Mouse (Mus musculus) frontal cortex, postnatal 36 days (tissue): ENCODE results near the gene Hjurp.
"Not testable (repeated sequence)": the region's sequence is repeated elsewhere in the genome, so short reads cannot be mapped to it uniquely, and the experiment has no call there.

ENCODE experiments used
- DNase-seq, 2 experiments: peaks; one replicate each; pipeline ENCODE4 v3.0.0; 2022; ENCODE audit warnings: low spot score in 2 of 2

The Hjurp gene

DNA sequence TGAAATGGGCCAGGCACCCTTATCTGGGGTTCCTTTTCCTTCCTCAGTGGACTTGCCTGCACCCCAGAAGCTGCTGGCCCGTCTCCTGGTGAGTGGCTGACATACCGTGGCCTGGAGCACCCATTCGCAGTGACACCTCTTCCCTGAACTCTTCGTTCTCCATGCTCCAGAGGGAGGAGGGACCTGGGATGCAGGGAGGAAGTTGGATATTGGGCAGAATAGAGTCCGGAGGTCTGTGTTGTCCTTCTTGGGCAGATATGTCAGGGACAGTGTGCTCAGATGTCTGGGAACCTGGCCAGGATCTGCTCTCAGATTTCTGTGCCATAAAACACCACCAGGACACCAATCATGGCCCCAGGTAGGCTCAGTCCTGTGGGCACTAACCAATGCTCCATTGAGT lies 37.4 kb downstream of the Hjurp start:
- DNase-seq, result no peak

DNA sequence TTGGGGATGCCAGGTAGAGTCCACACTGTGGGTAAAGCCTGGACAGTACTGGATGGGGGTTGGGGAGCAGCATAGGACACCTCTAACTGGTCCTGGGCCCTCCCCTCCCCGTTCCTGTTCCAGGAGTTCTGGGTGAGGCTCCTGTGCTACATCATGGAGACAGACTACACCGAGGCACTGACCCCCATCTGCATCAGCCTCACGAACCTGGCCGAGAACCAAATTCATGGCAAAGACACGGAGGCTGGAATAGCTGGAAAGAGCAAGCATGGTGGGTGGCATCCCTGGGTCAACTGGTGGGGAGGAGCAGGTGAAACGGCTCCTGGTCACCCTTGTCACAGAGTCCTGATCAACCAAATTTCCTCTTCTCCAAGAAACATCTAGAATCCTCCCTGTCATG lies 38.7 kb downstream of the Hjurp start:
- DNase-seq, result no peak

DNA sequence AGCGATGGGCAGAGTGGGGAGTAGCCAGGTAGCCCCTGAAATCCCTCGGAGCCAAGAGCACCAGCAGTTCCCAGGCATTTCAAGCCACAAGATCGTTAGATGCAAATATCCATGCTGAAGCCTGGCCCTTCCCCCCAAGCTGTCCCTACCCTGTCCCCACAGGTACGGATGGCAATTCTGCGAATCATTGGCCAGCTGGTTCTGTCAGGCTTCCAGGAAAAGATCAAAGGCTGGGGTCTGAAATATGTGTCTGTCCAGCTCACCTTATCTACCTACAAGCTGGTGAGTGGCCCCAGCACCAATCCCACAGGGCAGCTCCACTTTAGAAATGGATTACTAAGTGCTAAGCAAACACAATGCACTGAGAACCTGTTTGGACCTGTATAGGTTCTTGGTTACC lies 40.1 kb downstream of the Hjurp start:
- DNase-seq, result no peak

DNA sequence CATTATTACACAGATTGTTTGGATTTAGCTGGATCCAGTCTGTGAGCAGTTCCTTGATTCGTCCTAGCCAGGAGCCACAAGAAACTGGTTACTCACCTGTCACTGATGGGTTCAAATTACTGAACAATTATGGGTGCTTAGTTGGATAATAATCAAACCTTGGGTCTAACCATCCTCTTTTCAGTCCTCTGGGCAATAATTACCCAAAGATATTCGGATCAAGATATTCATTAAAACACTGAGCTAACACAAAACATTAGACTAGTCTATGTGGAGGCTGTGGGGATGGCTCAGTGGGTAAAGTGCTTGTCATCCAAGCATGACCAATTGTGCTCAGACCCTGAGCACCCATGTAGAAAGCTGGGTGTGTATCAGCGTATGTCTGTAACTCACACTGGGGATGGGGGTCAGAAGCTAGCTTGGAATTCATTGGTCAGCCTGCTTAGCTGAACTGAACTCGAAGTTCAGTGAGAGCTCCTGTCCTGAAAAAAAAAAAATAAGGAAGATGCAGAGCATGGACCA lies 41.5 kb downstream of the Hjurp start:
- DNase-seq, result no peak

DNA sequence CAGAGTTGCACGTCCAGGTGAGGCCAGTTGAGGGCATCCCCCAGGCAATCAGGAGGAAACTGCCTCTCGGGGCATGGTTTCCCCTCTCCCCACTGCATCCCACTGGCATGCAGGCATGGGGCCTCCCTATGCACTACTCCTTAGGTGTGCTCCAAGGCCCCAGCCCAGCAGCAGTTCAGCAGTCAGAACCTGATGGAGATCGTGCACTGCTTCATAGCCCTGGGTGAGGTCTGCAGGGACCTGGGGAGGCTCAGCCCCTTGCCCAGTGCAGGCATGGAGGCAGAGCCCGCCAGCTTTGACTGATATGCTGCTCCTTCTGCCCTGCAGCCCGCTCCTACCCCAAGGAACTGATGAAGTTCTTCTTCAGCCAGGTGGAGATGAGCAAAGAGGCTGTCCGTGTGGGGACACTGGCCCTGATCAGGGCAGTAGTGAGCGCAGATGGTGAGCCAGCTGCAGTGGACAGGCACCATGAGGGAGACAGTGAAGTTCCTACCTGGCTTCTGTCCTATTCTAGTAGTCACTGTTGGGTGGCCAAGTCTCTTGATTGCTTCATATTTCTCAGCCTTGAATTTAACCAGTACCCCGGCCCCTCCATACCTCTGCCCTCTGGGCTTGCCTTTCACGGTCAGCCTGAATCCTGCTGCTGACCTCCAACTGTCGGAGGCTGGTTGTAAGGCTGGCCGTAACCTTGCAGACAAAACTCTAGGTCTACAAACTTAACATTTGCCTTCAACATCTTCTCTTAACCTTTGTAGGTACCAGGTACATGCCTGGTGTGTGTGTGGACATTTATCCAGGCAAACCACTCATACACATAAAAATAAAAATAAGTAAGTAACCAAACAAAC lies 42.2 kb downstream of the Hjurp start:
- no peak for DNase-seq

DNA sequence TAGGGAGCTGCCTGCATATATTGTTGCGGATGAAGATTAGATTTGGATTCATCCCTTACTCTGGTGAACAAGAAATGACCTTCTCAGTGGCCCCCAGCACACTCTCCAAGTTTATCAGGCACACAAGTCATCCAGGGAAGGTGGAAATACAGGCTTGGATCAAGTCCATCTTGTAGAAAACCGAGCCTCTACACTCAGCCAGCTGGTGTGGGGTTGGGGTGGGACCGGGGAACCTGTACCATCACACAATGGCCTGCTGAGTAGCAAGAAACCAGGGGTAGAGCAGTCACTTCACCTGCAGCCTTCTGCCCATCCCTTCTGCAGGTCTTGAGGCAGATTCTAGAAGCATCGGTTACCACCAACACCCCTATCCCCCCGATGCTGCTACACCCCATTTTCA lies 42.8 kb downstream of the Hjurp start:
- DNase-seq, result no peak

DNA sequence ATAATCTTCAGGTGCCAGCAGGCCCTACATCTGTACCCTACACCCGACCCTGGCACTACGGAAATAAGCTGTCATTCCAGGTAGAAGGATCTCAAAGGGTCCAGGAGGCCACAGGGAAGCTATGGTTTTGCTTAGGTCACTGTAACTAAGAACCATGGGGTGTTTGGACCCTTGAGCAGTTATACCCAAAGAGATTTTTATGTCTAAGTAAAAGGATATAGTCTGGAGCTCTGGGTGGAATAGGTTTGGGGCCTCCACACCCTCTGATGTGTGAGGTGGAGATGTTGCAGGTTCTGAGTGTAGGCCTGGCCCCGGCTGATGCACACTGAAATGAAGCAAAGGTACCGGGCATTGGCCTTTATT lies 43.2 kb downstream of the Hjurp start:
- no peak for DNase-seq

DNA sequence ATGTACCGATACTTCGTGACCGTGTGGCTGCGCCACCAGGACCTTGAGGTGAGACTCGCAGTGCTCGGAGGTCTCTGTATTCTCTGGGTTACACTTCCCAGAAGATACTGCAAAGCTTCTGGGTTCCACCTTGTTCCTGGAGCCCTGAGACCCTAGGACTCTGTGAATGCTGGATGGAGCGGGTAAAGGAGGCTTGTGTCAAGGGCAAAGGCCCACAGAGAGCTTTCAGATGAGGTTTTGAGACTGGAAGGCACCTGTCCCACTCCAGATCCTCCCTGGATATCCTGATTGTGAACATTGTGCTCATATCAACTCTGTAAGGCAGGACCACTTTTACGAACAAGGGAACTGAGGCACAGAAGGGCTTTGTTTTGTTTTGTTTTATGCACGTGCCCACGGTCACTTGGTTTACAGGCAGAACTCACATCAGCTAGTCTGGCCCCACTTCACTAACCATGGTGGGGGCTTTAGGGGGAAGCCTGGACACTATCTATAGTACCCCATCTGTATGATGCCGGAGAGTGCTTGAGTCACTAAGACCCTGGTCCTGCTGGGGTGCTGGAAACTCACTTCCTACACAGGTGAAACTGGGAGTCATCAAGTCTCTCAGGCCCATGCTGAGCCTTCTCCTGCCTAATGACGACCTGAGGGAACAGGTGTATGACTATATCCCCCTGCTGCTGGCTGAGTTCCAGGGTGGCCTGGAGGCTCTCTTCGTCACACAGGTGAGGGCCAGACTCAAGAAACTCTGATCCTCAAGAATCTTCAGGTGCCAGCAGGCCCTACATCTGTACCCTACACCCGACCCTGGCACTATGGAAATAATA lies 43.8 kb downstream of the Hjurp start:
- DNase-seq, result no peak

DNA sequence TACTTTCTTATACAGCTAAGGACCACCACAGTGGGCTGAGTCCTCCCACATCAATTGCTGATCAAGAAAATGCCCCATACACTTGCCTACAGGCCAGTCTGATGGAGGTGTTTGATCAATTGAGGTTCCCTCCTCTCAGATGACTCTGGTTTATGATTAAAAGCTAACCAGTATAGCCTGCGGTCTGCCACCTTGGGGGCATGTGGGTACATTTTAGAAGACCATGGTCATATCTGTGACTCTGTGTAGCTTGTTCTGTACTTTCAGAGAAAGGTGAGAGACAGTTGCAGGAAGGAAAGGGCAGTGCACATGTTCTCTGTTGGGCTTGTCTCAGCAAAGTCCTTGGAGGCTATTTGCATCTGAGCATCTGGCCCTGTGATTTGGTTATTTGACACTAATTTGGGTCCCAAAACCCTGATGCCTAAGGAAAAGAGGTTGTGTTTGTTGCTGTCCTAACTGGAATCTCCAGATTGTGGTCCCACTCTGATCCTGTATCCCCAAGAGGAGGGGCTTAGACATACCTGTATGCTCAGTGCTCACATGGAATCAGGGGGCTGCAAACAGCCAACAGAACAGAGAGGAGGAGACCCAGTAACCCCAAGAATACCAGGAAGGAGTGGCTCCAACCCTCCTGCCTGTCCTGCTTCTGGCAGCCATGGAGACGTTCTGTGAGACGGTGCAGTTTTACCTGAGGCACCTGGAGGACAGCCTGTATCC lies 44.6 kb downstream of the Hjurp start:
- DNase-seq, result no peak

DNA sequence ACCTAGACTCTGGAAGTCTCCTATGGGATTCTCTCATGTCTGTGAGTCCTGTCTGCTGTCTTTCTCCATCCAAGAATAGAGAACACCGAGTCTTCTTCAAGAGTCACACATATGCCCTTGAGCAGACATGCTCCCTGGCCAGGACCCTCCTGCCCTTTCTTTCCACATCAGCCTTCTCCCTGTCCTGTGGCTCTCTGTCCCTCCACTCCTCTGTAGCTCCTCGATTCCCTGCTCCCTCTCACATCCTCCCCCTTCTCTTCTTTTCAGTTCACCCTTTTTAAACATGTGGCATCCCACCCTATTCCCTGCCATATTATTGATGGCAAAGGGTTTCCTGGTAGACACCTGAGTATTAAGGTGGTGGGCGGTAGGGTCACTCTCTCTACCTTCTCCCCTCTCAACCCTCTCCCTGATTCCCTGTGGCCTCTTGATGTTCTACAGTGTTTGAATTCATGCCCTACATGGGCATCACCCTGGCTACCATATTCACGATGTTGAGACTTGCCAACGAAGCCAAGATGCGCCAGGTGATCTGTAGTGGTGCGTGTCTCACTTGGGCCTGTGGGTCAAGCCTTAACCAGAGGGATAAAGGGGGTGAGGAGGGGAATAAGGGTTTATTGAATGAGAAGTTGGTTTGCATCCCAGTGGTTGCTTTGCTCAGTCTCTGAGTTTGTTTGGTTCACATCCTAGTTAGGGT lies 45.5 kb downstream of the Hjurp start:
- DNase-seq, result no peak

DNA sequence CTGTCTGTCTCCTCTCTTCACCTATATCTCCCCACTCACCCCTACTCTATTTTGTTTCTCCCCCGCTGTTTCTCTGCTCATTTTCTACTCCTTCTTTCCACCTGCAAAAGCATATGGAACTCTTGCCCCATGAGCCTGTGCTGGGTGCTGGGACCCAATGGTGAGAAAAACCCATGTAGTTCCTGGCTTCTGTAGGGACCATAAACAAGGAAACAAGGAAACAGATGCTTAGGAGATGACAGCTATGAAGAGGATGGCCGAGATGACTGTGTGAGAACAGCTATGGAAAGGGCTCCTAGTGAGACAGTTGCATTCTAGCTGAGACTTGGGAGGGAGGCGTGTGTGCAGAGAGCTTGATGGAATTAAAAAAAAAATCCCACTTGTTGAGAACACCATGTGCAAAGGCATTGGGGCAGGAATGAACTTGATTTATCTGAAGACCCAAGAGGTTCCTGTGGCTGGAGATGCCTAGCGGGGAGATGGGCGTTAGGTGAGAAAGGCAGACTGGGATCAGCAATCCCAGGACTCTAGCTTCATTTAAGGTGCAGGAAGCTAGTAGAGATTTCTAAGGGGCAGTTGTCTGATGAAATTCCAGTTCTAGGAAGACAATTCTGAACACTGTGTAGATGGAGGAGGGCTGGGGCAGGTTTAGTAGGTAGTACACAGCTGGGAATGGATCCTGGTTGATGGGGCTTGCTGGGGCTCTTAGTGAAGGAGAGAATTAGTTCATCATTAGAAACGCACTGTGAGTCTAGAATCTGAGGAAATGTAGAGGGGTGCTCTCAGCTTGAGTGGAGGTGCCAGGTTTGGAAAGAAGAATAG lies 46.2 kb downstream of the Hjurp start:
- no peak for DNase-seq

DNA sequence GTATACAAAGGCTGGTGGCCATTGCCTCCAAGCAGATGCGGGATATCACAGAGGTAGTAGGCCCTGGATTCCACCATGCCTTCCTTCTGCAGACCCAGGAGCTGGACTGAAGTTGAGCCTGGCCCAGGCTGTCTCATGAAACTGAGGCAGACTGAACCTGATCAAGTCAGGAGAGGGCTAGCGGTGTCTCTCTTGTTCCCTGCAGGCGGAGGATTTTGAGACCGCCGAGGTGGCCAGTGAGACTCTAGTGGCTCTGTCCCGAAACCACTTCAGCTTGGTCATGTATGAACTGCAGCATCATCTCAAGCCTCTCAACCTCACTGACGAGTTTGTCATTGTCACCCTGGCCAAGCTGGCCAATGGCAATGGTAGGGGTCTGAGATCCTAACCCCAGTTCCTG lies 47.0 kb downstream of the Hjurp start:
- no peak for DNase-seq

DNA sequence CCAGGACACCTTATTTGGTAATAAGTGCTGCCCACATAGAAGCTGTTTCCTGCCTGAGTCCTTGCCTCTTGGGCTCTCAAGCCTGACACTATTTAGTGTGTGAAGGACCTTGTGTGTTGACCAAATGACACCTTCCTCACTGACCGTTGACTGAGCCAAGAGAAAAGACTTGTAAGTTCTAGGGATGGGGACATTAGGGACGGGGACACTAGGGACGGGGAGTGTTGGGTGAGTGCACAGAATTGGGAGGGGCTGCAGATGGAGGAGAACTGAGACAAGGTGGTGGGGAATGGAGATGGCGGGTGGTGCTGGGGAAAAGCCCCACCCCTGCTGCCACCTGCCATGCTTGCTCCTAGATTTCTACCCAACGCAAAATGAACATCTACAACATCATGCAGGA lies 47.4 kb downstream of the Hjurp start:
- no peak for DNase-seq

DNA sequence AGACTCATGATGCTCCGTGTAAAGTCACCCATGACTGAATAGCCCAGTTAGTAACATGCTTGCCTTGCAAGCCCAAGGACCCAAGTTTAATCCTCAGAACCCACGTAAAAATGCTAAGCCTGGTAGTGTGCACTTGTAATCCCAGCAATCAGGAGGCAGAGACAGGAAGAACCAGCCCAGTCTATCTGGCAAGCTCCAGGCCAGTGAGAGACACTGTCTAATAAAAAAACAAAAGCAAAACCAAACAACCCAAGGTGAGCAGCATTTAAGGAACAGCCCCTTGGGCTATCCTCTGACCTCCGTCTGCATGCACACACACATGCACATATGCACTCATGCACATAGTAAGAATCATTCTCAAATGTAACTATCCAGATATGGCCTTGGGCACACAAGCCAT lies 47.9 kb downstream of the Hjurp start:
- no peak for DNase-seq

DNA sequence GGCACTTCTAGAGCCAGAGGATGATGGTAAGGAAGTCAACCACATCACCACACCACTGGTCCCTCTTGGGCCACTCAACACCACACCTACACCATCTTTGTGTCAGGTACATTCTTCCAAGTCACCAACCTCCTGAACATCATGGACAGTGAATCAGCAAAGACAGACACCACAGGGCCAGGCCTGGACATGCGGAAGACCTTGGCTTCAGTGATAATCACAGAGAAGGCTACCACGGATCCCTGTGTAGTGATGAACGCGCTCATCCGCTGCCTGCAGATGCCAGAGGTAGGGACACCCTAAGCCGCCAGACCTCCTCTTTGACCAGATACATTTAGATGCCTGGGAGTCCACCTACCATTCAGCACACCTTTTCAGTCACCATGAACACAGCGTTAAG lies 49.3 kb downstream of the Hjurp start:
- no peak for DNase-seq

DNA sequence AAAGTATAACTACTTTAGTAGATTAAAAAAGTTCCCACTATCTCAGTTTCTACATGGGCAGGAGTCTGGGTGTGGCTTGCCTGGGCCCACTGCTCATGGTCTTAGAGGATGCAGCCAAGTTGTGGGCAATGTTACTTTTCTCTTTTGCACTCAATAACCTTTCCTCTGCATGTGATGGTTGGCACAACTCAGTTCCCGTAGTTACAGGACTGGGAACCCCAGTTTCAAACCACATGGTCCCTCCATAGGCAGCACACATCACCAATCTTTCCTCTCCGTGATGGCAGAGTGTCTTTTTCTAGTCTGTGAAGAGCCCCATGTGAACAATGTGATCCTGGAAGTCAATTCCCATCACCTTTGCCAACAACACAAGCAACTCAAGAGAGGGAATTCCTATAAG lies 50.0 kb downstream of the Hjurp start:
- DNase-seq, result no peak

DNA sequence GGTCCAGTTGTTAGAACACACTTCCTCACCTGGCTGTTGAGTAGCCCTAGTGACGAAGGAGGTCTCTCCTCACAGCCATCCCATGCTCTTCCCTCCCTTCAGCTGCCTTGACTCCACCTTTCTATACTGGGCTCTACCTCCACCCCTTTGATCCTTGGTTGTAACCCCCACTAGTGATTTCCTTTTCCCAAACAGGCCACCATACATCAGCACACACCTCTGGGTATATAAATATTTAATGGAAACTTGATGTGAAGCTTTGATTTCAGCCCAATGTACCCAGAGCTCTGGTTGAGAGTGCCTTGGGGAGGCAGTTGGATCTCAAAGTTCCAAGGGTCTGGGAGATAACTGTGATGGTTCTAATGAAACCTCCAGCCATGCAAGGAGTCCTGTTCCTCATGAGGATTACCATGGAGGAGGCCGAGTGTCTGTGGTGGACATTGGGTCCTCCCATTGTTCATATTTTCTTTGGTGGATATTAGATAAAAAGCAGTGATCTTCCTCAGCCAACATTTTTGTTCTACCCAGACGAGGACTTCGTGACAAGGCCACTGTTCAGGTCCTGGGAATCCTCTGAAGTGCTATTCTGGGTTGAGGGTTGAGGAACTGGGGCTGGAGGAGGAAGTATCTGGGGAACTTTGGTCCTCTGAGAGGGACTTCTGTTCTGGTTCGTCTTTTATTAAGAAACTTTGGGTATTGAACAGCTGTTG lies 50.6 kb downstream of the Hjurp start, which contains the start of gene Mroh2a:
Gene Mroh2a, plus strand, starts transcription at position 317 of the 710 bp plus-strand sequence.
- DNase-seq, result no peak

DNA sequence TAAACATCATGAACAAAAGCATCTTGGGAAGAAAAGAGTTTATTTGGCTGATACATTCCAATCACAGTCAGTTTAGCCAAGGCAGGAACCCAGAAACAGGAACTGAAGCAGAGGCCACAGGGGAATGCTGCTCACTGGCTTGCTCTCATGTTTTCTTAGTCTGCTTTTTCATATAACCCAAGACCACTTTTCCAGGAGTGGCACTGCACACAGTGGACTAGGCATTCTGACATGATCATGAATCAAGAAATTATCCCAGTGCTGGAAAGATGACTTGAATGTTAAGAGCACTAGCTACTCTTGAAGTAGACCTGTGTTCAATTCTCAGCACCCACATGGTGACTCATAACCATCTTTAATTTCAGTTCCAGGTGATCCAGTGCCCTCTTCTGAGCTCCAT lies 51.7 kb downstream of the Hjurp start:
- DNase-seq, result no peak

DNA sequence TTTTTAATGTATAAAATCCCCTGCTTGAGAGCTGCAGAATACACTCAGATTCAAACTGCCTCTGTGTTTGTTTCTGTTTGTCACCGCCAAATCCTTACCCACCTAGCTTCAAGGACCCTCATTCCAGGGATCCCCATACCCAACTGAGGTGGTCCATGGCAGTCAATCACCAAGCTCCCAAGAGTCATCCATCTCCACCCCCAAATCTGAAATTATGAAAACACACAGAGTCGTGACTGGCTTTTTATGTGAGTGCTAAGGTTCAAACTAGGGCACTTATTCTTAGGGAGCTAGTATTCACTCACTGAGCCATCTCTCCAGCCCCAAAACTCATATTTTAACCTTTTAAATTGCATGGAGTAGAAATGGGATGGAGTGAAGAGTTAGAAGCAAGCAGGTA lies 52.1 kb downstream of the Hjurp start:
- not testable (repeated sequence) for DNase-seq
